Mouse (Mus musculus) liver, embryonic 13.5 days (tissue): ENCODE results near the gene Praf2. TPM values are rescaled to one million over a fixed set of nuclear protein-coding genes. Genes with fewer than 3 reads are reported as not detected.
"Not testable (repeated sequence)": the region's sequence is repeated elsewhere in the genome, so short reads cannot be mapped to it uniquely, and the experiment has no call there.

ENCODE experiments used
- ATAC-seq: fragments of 200-750 bp; cut with Nextera tagmentation; 2 replicates; pipeline ENCODE4 v1.8.0; 2017; ENCODE audit warnings: low read depth, mild to moderate bottlenecking, moderate number of reproducible peaks, moderate library complexity
- DNase-seq: peaks from one replicate; pipeline ENCODE4 v3.0.0; 2022
- H3K27ac ChIP-seq: fragments of 300-500 bp; sonication (generic); 2 replicates; pipeline ENCODE4 v1.5.1; 2015; ENCODE audit warnings: moderate library complexity, mild to moderate bottlenecking, inconsistent platforms
- H3K27me3 ChIP-seq: fragments of 300-500 bp; sonication (generic); 2 replicates; pipeline ENCODE4 v1.6.1; 2015; ENCODE audit warnings: mild to moderate bottlenecking, inconsistent platforms
- H3K36me3 ChIP-seq: fragments of 300-500 bp; sonication (generic); 2 replicates; pipeline ENCODE4 v1.6.1; 2015; ENCODE audit warnings: mild to moderate bottlenecking, inconsistent platforms
- H3K4me1 ChIP-seq: fragments of 300-500 bp; sonication (generic); replicated peaks from 2 replicates; pipeline ENCODE4 v1.6.1; 2015; ENCODE audit warnings: inconsistent platforms
- H3K4me2 ChIP-seq: fragments of 300-500 bp; sonication (generic); 2 replicates; pipeline ENCODE4 v1.6.1; 2015; ENCODE audit warnings: inconsistent platforms, mild to moderate bottlenecking, moderate library complexity
- H3K4me3 ChIP-seq: fragments of 300-500 bp; sonication (generic); replicated peaks from 2 replicates; pipeline ENCODE4 v1.5.1; 2015; ENCODE audit warnings: mild to moderate bottlenecking, inconsistent platforms
- H3K9ac ChIP-seq: fragments of 300-500 bp; sonication (generic); 2 replicates; pipeline ENCODE4 v1.6.1; 2015; ENCODE audit warnings: mild to moderate bottlenecking, inconsistent platforms
- H3K9me3 ChIP-seq: fragments of 300-500 bp; sonication (generic); replicated peaks from 2 replicates; pipeline ENCODE4 v1.6.1; 2016; ENCODE audit warnings: inconsistent platforms
- WGBS: fragments of 180-500 bp; shearing (Covaris S2); methylation state at CpG from one replicate; pipeline ENCODE4 v1.1.7; 2015; ENCODE audit not compliant: insufficient replicate concordance; 5-methylcytosine and 5-hydroxymethylcytosine counted together
- polyA plus RNA-seq: library from polyadenylated mRNA; unstranded; fragments of >200 nt; fragmentation: Nextera tagmentation; extraction: Ambion mirVana; gene quantifications from 2 replicates; pipeline ENCODE4 v1.2.1, GENCODE M21; 2015

The Praf2 gene
- polyA plus RNA-seq, 1 experiment from 2014 or later: 8.3 TPM

GRCm38 (mm10) chrX:7714135-7714899 lies 13.9 kb upstream of the Praf2 start, which contains the start of gene Wdr45:
TSS of gene Wdr45 (plus strand) at chrX:7714333.
- not testable (repeated sequence) for H3K27ac ChIP-seq, H3K4me1 ChIP-seq, H3K27me3 ChIP-seq, H3K9me3 ChIP-seq, H3K36me3 ChIP-seq
- WGBS: 15% methylated on average over 51 of the region's 60 CpGs
- peak within 1 kb of the TSS; percentile 57 for H3K4me3 ChIP-seq
- ATAC-seq (peak; percentile 93), DNase-seq (peak; percentile 91)
- peak within 1 kb of the TSS; percentile 62 for H3K4me2 ChIP-seq
- peak within 1 kb of the TSS; percentile 65 for H3K9ac ChIP-seq

GRCm38 (mm10) chrX:7716058-7716457 lies 12.2 kb upstream of the Praf2 start:
- not testable (repeated sequence) for H3K27me3 ChIP-seq, DNase-seq, H3K4me1 ChIP-seq, H3K36me3 ChIP-seq, H3K27ac ChIP-seq, ATAC-seq, H3K4me2 ChIP-seq, H3K4me3 ChIP-seq, H3K9ac ChIP-seq, H3K9me3 ChIP-seq
- 46% methylated on average over 1 of the region's 1 CpGs for WGBS

GRCm38 (mm10) chrX:7721514-7722281 lies 6.5 kb upstream of the Praf2 start, which contains the start of gene Gm45208:
TSS of gene Gm45208 (plus strand) at chrX:7722245.
- ATAC-seq: peak; percentile 93
- 19% methylated on average over 22 of the region's 22 CpGs for WGBS
- Histone ChIP-seq H3K9ac (peak within 1 kb of the TSS; percentile 74), H3K27me3 (no peaks in the 10 kb centered on the region), H3K4me1 (peaks cover 10% of the 10 kb centered on the region), H3K27ac (peak within 1 kb of the TSS; percentile 82), H3K9me3 (no peaks in the 10 kb centered on the region), H3K4me2 (peak within 1 kb of the TSS; percentile 71), H3K4me3 (peak within 1 kb of the TSS; percentile 72), H3K36me3 (peaks cover 24% of the 10 kb centered on the region)
- DNase-seq: peak; percentile 71

GRCm38 (mm10) chrX:7722282-7722611 lies 6.0 kb upstream of the Praf2 start:
- WGBS: 16% methylated on average over 11 of the region's 11 CpGs
- peak overlapping the region; percentile 82 for H3K27ac ChIP-seq
- no peaks in the 10 kb centered on the region for H3K9me3 ChIP-seq
- peak overlapping the region; percentile 71 for H3K4me2 ChIP-seq
- peaks cover 10% of the 10 kb centered on the region for H3K4me1 ChIP-seq
- peak overlapping the region; percentile 74 for H3K9ac ChIP-seq
- peaks cover 29% of the 10 kb centered on the region for H3K36me3 ChIP-seq
- DNase-seq: no peak
- peak overlapping the region; percentile 72 for H3K4me3 ChIP-seq
- no peaks in the 10 kb centered on the region for H3K27me3 ChIP-seq
- no peak for ATAC-seq

GRCm38 (mm10) chrX:7722691-7723090 lies 5.5 kb upstream of the Praf2 start:
- Histone ChIP-seq H3K27me3 (no peaks in the 10 kb centered on the region), H3K9ac (peak overlapping the region; percentile 74), H3K4me1 (peaks cover 14% of the 10 kb centered on the region), H3K4me2 (peak overlapping the region; percentile 71), H3K27ac (peak overlapping the region; percentile 82), H3K9me3 (no peaks in the 10 kb centered on the region), H3K4me3 (peak overlapping the region; percentile 72), H3K36me3 (peaks cover 32% of the 10 kb centered on the region)
- ATAC-seq: no peak
- DNase-seq: no peak
- 15% methylated on average over 4 of the region's 4 CpGs for WGBS

- ATAC-seq (no peak), DNase-seq (no peak)
- H3K4me3 ChIP-seq: no peak overlapping the region
- peaks cover 32% of the 10 kb centered on the region for H3K36me3 ChIP-seq
- H3K27ac ChIP-seq: no peak overlapping the region
- H3K4me1 ChIP-seq: peaks cover 22% of the 10 kb centered on the region
- H3K4me2 ChIP-seq: no peak overlapping the region
- no peaks in the 10 kb centered on the region for H3K9me3 ChIP-seq
- WGBS: 70% methylated on average over 7 of the region's 7 CpGs
- no peaks in the 10 kb centered on the region for H3K27me3 ChIP-seq
- no peak overlapping the region for H3K9ac ChIP-seq
These were observed 4.1 kb upstream of the Praf2 start for GRCm38 (mm10) chrX:7724135-7724534.

GRCm38 (mm10) chrX:7725841-7726240 lies 2.4 kb upstream of the Praf2 start:
- Histone ChIP-seq H3K9me3 (no peaks in the 10 kb centered on the region), H3K36me3 (peaks cover 32% of the 10 kb centered on the region), H3K27me3 (no peaks in the 10 kb centered on the region), H3K27ac (no peak overlapping the region), H3K4me3 (no peak overlapping the region), H3K9ac (no peak overlapping the region), H3K4me1 (peaks cover 22% of the 10 kb centered on the region), H3K4me2 (no peak overlapping the region)
- WGBS: 75% methylated on average over 12 of the region's 12 CpGs
- no peak for ATAC-seq
- DNase-seq: no peak

GRCm38 (mm10) chrX:7727176-7727575 lies 1.1 kb upstream of the Praf2 start:
- peaks cover 32% of the 10 kb centered on the region for H3K36me3 ChIP-seq

GRCm38 (mm10) chrX:7728922-7729265 lies 655 bp downstream of the Praf2 start:
- WGBS: 18% methylated on average over 4 of the region's 4 CpGs
- Histone ChIP-seq H3K4me2 (peak overlapping the region; percentile 66), H3K9me3 (no peaks in the 10 kb centered on the region), H3K4me3 (peak overlapping the region; percentile 49), H3K9ac (0 out of 2 replicates have a peak overlapping the region, but pooled peaks have one; percentile 31), H3K27ac (no peak overlapping the region), H3K27me3 (no peaks in the 10 kb centered on the region), H3K36me3 (peaks cover 30% of the 10 kb centered on the region), H3K4me1 (peaks cover 17% of the 10 kb centered on the region)
- ATAC-seq: no peak
- no peak for DNase-seq

More at GRCm38 (mm10) chrX:7727176-7727575, 1.1 kb upstream of the Praf2 start:
- H3K9me3 ChIP-seq: no peaks in the 10 kb centered on the region
- 83% methylated on average over 13 of the region's 13 CpGs for WGBS
- no peak for DNase-seq
- ATAC-seq: no peak
- H3K9ac ChIP-seq: no peak overlapping the region
- no peak overlapping the region for H3K4me2 ChIP-seq
- no peak overlapping the region for H3K4me3 ChIP-seq
- H3K27me3 ChIP-seq: no peaks in the 10 kb centered on the region
- H3K27ac ChIP-seq: no peak overlapping the region
- H3K4me1 ChIP-seq: peaks cover 19% of the 10 kb centered on the region

- Histone ChIP-seq H3K9ac (peak overlapping the region; percentile 29; the same call in 1 of the 2 replicates), H3K9me3 (no peaks in the 10 kb centered on the region), H3K27me3 (no peaks in the 10 kb centered on the region), H3K4me1 (peaks cover 12% of the 10 kb centered on the region), H3K4me2 (peak overlapping the region; percentile 47), H3K27ac (no peak overlapping the region), H3K4me3 (peak overlapping the region; percentile 25; the same call in 1 of the 2 replicates), H3K36me3 (no peaks in the 10 kb centered on the region)
- DNase-seq (peak; percentile 72), ATAC-seq (peak; percentile 60; the same call in 1 of the 2 replicates)
- 23% methylated on average over 26 of the region's 26 CpGs for WGBS
These were observed 5.4 kb downstream of the Praf2 start for GRCm38 (mm10) chrX:7733571-7734156.
